Mouse (Mus musculus) embryonic facial prominence, embryonic 12.5 days (tissue): ENCODE results near the gene Slamf9. TPM values are rescaled to one million over a fixed set of nuclear protein-coding genes. Genes with fewer than 3 reads are reported as not detected.
A peak's percentile ranks its signal among the peaks of the same experiment; 100 is the strongest.

ENCODE experiments used
- ATAC-seq: fragments of 200-750 bp; cut with Nextera tagmentation; 2 replicates; pipeline ENCODE4 v1.8.0; 2017; ENCODE audit not compliant: insufficient number of reproducible peaks, insufficient read depth, low FRiP score, low TSS enrichment
- H3K27ac ChIP-seq: fragments of 300-500 bp; sonication (generic); 2 replicates; pipeline ENCODE4 v1.5.1; 2016; ENCODE audit warnings: mild to moderate bottlenecking
- H3K27me3 ChIP-seq: fragments of 300-500 bp; sonication (generic); 2 replicates; pipeline ENCODE4 v1.6.1; 2016; ENCODE audit warnings: mild to moderate bottlenecking, moderate library complexity
- H3K36me3 ChIP-seq: fragments of 300-500 bp; sonication (generic); 2 replicates; pipeline ENCODE4 v1.6.1; 2016; ENCODE audit warnings: mild to moderate bottlenecking
- H3K4me1 ChIP-seq: fragments of 300-500 bp; sonication (generic); 2 replicates; pipeline ENCODE4 v1.6.1; 2016
- H3K4me2 ChIP-seq: fragments of 300-500 bp; sonication (generic); replicated peaks from 2 replicates; pipeline ENCODE4 v1.6.1; 2016; ENCODE audit warnings: mild to moderate bottlenecking, moderate library complexity
- H3K4me3 ChIP-seq: fragments of 300-500 bp; sonication (generic); 2 replicates; pipeline ENCODE4 v1.5.1; 2016; ENCODE audit warnings: mild to moderate bottlenecking
- H3K9ac ChIP-seq: fragments of 300-500 bp; sonication (generic); 2 replicates; pipeline ENCODE4 v1.6.1; 2016; ENCODE audit warnings: mild to moderate bottlenecking, moderate library complexity
- H3K9me3 ChIP-seq: fragments of 300-500 bp; sonication (generic); 2 replicates; pipeline ENCODE4 v1.6.1; 2016; ENCODE audit warnings: mild to moderate bottlenecking, moderate library complexity
- WGBS: fragments of 180-500 bp; shearing (Covaris S2); methylation state at CpG from one replicate; pipeline ENCODE4 v1.1.7; 2016; 5-methylcytosine and 5-hydroxymethylcytosine counted together
- polyA plus RNA-seq: library from polyadenylated mRNA; unstranded; fragments of >200 nt; fragmentation: Nextera tagmentation; extraction: Ambion mirVana; gene quantifications from 2 replicates; pipeline ENCODE4 v1.2.1, GENCODE M21; 2016

The Slamf9 gene
- polyA plus RNA-seq, 1 experiment from 2014 or later: 0.41 TPM

DNA sequence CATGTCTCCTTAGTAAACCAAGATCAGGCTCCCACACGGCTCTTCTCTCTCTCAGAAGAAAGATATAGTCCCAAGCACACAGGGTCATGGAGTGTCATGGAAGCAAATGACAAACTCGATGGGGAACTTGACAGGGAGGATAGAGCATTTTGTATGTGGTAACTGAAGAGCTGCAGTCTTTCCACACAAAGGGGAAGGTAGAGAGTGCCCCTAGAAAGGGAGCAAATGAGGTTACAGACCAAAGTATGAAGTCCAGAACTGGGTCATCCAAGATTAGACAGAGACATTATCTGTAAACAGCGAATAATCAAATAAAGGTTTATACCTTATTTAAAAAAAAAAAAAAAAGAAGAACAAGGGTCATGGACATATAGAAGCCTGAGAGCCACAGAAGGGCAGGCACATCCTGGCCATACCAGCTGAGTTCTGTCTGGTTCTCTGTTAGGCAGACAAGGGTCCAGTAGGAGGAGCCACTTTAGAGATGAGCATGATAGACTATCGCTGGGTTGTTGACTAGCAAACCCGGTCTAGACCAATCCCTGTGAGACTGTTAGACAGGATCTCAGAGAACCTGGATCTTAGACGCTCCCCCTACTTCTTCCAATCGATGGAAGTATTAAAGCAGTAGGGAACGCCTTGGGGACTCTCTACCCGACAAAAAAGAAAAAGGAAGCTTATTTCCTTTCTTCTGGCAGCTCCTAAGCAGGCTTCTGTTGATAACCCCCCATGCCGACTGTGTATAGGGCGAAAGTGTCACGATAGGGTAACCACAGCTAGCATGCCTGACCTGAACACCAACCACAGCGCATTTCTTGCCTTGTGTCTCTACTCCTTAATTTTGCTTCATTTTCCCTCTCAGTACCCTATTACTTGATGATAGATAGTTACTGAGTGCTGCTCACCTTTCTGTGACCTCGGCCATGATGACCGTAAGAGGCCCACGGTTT, 11.5 kb upstream of the Slamf9 start:
- H3K36me3 ChIP-seq: no peaks in the 10 kb centered on the region
- no peaks in the 10 kb centered on the region for H3K4me1 ChIP-seq
- WGBS: 80% methylated on average over 16 of the region's 16 CpGs
- H3K27ac ChIP-seq: no peak overlapping the region
- no peak overlapping the region for H3K4me2 ChIP-seq
- no peak overlapping the region for H3K9ac ChIP-seq
- H3K4me3 ChIP-seq: no peak overlapping the region
- no peak for ATAC-seq
- H3K27me3 ChIP-seq: no peaks in the 10 kb centered on the region
- no peaks in the 10 kb centered on the region for H3K9me3 ChIP-seq

DNA sequence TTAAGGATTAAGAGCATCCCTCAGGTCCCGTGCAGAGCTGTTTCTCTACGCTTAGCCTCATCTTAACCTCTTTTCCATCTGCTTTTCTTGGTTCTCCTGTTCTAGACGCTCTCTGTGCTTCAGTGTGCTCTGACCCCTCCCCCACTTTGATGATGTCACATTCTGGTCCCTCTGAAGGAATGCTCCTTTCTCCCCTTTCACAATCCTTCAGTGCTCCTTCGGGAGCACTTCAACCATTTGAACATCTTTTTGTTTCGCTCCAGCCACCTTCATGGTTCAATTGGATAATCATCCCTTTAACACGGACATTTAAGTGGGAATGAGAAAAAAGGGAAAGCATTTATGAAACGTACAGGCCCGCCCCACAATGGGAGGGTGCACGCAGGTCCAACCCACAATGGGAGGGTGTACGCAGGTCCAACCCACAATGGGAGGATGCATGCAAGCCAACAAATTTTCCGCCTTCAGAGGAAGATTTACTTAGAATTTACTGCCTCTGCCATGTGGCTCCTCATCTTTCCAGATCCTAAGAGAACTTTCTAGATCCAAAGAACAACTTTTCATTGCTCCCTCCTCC, 6.8 kb upstream of the Slamf9 start:
- no peak overlapping the region for H3K4me3 ChIP-seq
- H3K9me3 ChIP-seq: no peaks in the 10 kb centered on the region
- H3K4me2 ChIP-seq: no peak overlapping the region
- H3K27me3 ChIP-seq: no peaks in the 10 kb centered on the region
- H3K4me1 ChIP-seq: no peaks in the 10 kb centered on the region
- H3K36me3 ChIP-seq: no peaks in the 10 kb centered on the region
- WGBS: 80% methylated on average over 11 of the region's 11 CpGs
- no peak overlapping the region for H3K27ac ChIP-seq
- ATAC-seq: no peak
- no peak overlapping the region for H3K9ac ChIP-seq

DNA sequence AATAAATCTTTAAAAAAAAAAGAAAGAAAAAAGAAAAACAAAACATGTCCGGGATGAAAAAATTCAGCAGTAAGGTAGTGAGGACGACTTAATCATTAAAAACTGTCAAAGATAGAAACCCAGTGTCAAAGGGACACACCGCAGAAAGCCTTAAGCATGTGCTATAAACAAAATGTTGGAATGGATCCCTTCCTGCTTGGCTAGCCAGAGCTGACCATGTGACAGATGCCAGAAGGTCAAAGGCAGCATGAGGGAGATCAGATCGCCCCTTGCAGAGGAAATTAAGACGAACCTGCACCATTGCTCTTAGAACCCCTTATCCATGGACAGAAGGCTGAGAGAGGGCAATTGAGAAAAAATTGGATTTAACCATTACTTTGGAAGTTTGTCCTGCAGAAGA, 5.8 kb upstream of the Slamf9 start:
- H3K36me3 ChIP-seq: no peaks in the 10 kb centered on the region
- no peak for ATAC-seq
- H3K9me3 ChIP-seq: no peaks in the 10 kb centered on the region
- H3K4me1 ChIP-seq: no peaks in the 10 kb centered on the region
- no peak overlapping the region for H3K9ac ChIP-seq
- no peaks in the 10 kb centered on the region for H3K27me3 ChIP-seq
- no peak overlapping the region for H3K27ac ChIP-seq
- no peak overlapping the region for H3K4me3 ChIP-seq
- WGBS: 76% methylated on average over 5 of the region's 5 CpGs
- no peak overlapping the region for H3K4me2 ChIP-seq

DNA sequence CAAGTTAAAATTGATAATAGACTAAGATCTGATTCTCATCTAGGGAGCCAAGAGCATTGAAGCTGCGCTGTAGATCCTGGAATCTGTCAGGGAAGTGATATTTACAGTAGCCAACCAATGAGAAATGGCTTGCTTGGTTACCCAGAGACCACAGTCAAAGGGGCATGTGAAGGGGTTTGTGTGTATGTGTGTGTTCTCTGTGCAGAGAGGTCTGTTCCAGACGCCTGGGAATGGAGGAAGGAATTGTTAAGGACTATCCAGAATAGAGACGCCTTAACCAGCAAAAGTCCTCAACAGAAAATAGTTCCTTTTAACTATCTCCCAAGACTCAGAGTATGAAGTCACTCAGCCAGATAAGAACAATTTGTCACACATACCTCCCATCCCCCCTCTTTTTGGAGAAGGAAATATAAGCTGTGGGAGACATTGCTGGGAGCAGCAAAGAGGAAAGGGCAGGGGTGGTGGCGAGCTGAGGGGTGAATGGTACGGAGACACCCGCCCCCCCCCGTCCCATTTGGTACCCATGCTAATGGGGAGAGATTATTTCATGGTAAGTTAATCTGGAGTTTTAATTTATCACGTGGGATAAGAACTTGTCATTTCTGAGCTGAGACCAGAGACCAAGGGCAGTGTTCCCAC, 5.2 kb upstream of the Slamf9 start:
- Histone ChIP-seq H3K36me3 (no peaks in the 10 kb centered on the region), H3K9me3 (no peaks in the 10 kb centered on the region), H3K27me3 (no peaks in the 10 kb centered on the region), H3K4me3 (no peak overlapping the region), H3K4me2 (no peak overlapping the region), H3K9ac (no peak overlapping the region), H3K27ac (no peak overlapping the region), H3K4me1 (no peaks in the 10 kb centered on the region)
- WGBS: 76% methylated on average over 8 of the region's 8 CpGs
- ATAC-seq: peak; percentile 60; the same call in 1 of the 2 replicates

DNA sequence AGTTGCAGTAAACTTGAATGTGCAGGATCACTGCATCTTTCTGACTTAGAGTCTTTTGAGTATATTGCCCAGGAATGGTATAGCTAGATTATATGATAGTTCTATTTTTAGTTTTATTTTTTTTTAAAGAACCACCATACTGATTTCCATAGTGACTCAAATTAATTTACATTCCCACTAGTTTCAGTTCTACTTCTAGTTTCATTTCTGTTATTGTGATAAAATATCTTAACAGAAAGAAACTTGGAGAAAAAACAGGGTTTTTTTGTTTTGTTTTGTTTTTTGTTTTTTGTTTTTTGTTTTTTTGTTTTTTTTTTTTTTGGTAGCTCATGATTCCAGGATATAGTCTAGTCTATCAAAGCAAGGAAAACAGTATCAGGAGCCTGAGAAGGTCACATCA, 2.2 kb upstream of the Slamf9 start:
- Histone ChIP-seq H3K4me3 (no peak overlapping the region), H3K36me3 (no peaks in the 10 kb centered on the region), H3K9me3 (no peaks in the 10 kb centered on the region), H3K27me3 (no peaks in the 10 kb centered on the region), H3K9ac (no peak overlapping the region), H3K27ac (no peak overlapping the region), H3K4me1 (no peaks in the 10 kb centered on the region), H3K4me2 (no peak overlapping the region)
- no peak for ATAC-seq

DNA sequence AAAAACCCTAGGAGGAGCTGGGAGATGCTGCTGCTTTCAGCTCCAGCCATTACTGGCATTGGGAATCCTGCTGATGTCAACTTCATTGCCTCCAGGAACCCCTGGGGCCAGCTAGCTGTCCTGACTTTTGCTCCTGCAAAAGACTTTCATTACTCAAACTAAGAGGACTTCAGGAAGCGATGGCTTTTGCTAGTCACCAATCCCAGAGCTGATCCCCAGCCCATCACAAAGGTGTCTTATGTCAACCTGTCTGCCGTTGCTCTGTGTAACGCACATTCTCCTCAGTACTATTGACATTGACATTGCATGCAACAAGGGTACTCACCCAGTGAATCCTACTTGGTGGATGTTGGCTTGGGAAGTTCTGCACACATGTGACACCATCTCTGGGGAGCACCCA, 962 bp upstream of the Slamf9 start:
- Histone ChIP-seq H3K9ac (no peak overlapping the region), H3K4me2 (no peak overlapping the region), H3K4me1 (no peaks in the 10 kb centered on the region), H3K27ac (no peak overlapping the region), H3K9me3 (no peaks in the 10 kb centered on the region), H3K36me3 (no peaks in the 10 kb centered on the region), H3K27me3 (no peaks in the 10 kb centered on the region), H3K4me3 (no peak overlapping the region)
- no peak for ATAC-seq
- WGBS: 72% methylated on average over 3 of the region's 3 CpGs

DNA sequence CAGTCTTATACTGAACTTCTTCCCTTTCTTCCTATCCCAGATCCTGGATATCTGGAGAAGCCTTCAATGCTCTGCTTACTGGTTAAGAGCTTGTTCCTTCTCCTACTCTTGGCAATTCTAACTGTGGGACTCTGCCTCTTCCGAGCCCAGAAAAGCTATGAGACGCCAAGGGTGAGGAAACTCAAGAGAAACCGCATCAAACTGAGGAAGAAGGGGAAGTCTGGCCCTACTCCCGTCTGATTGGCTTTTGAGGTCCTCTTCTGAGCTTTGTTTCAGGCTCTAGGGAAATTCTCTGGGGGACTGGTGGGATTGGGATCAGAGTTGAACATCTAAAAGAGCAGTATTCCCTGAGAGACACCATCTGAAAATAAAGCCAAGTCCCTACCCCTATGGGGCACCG, 2.9 kb downstream of the Slamf9 start:
- Histone ChIP-seq H3K36me3 (no peaks in the 10 kb centered on the region), H3K9ac (no peak overlapping the region), H3K27me3 (no peaks in the 10 kb centered on the region), H3K27ac (no peak overlapping the region), H3K9me3 (no peaks in the 10 kb centered on the region), H3K4me2 (no peak overlapping the region), H3K4me3 (no peak overlapping the region), H3K4me1 (peaks cover 5% of the 10 kb centered on the region)
- ATAC-seq: no peak
- 73% methylated on average over 5 of the region's 5 CpGs for WGBS

DNA sequence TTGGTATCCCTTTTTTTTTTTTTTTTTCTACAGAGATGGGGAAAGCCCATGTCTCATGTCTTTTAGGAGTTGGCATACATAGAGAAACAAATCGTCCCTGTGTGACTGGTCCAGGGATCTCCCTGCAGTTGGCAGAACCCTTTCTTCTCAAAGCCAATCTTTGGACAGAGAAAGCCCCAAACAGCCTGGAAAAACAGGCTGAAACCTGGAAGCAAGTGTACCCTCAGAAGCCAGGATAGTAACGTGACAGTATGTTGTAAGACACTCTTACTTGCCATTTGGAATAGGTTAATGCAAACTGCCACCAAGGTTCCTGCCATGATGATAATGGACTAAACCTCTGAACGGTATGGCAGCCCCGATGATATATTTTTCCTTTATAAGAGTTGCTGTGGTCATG, 5.2 kb downstream of the Slamf9 start:
- Histone ChIP-seq H3K27ac (no peak overlapping the region), H3K4me2 (no peak overlapping the region), H3K4me3 (no peak overlapping the region), H3K9ac (no peak overlapping the region), H3K9me3 (no peaks in the 10 kb centered on the region), H3K4me1 (peaks cover 29% of the 10 kb centered on the region), H3K27me3 (no peaks in the 10 kb centered on the region), H3K36me3 (peaks cover 3% of the 10 kb centered on the region; the same call in 1 of the 2 replicates)
- no peak for ATAC-seq
- WGBS: 83% methylated on average over 4 of the region's 4 CpGs

DNA sequence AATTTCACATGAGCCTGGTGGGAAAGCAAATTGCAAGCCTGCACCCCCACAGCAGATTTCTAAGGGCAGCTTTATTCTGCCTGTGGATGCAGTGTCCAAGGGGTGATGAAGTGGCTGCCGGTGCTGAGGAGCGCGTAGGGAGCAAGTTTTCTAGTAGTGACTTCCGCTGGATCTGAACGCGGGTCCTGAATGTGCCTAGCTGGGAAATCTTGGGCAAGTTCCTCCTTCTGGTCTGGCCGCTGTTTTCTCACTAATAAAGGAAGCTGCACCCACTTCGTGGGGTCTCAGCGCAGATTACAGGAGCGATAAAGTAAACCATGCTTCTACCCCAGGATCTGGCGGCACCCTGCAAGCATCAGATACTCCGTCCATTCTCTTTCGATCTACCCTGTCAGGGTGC, 6.0 kb downstream of the Slamf9 start:
- Histone ChIP-seq H3K27ac (peak overlapping the region; percentile 73; the same call in 1 of the 2 replicates), H3K4me2 (peak overlapping the region; percentile 86), H3K36me3 (peaks cover 3% of the 10 kb centered on the region; the same call in 1 of the 2 replicates), H3K4me1 (peaks cover 36% of the 10 kb centered on the region), H3K9ac (peak overlapping the region; percentile 57), H3K9me3 (no peaks in the 10 kb centered on the region), H3K27me3 (no peaks in the 10 kb centered on the region), H3K4me3 (peak overlapping the region; percentile 68)
- ATAC-seq: no peak
- WGBS: 18% methylated on average over 13 of the region's 13 CpGs

DNA sequence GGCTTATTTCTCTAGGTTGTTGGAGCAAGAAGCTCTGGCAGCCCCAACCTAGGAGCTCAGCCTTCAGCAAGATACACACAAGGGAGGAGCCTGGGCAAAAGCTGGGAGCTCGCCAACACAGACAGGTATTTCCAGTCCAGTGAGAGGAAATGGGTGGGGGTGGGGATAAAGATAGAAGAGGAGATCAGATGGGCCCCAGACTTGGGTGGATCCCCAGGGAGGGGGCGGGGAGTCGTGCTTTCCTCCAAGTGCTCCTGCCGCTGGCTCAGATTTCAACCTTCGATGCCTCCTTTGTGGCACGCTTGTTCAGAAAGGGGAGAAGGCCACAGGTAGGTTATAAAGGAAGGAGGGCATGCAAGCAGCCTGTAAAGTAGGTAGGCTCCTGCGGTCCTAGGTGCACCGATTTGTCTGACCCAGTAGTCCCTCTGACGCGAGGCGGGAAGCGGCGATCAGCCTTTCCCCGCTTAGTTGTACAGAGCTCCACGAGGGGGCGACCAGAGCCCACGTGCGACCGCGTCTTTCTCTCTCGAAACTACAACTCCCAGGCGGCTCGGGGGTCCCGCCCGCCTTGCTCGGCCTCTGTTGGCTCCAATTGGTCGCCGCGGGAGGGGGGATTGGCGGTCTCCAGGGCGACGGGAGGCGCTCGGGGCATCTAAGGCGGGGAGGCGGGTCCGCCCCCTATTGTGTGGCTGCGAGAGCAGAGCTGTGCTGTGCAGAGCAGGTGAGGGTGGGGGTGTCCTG, 6.6 kb downstream of the Slamf9 start, which contains the start of gene Igsf9:
Gene Igsf9, plus strand, starts transcription at position 249 of the 741 bp plus-strand sequence.
- peak within 1 kb of the TSS; percentile 68 for H3K9ac ChIP-seq
- peak within 1 kb of the TSS; percentile 68 for H3K4me3 ChIP-seq
- peaks cover 42% of the 10 kb centered on the region for H3K4me1 ChIP-seq
- peak within 1 kb of the TSS; percentile 86 for H3K4me2 ChIP-seq
- H3K27ac ChIP-seq: peak within 1 kb of the TSS; percentile 73
- under 1% methylated on average over 38 of the region's 38 CpGs for WGBS
- peaks cover 3% of the 10 kb centered on the region; the same call in 1 of the 2 replicates for H3K36me3 ChIP-seq
- ATAC-seq: peak; percentile 93
- no peaks in the 10 kb centered on the region for H3K9me3 ChIP-seq
- no peaks in the 10 kb centered on the region for H3K27me3 ChIP-seq
